Mouse (Mus musculus) stomach, postnatal 0 days (tissue): Measurements from ENCODE around the gene Abcg4. TPM values are rescaled to one million over a fixed set of nuclear protein-coding genes. Genes with fewer than 3 reads are reported as not detected.
"Not testable (repeated sequence)": the region's sequence is repeated elsewhere in the genome, so short reads cannot be mapped to it uniquely, and the experiment has no call there.

Source experiments
- ATAC-seq: fragments of 200-750 bp; cut with Nextera tagmentation; 2 replicates; pipeline ENCODE4 v1.8.0; 2017; ENCODE audit not compliant: low FRiP score, low TSS enrichment
- DNase-seq: peaks from one replicate; pipeline ENCODE4 v3.0.0-alpha.2; 2016; ENCODE audit warnings: low spot score
- H3K27ac ChIP-seq: fragments of 300-500 bp; sonication (generic); replicated peaks from 2 replicates; pipeline ENCODE4 v1.5.1; 2014; ENCODE audit warnings: mild to moderate bottlenecking, control low read depth
- H3K27me3 ChIP-seq: fragments of 300-500 bp; sonication (generic); 2 replicates; pipeline ENCODE4 v1.6.1; 2014; ENCODE audit warnings: low read length; ENCODE audit not compliant: control insufficient read depth, insufficient read depth
- H3K36me3 ChIP-seq: fragments of 300-500 bp; sonication (generic); 2 replicates; pipeline ENCODE4 v1.6.1; 2014; ENCODE audit warnings: low read length, mixed read lengths; ENCODE audit not compliant: control insufficient read depth, insufficient read depth
- H3K4me1 ChIP-seq: fragments of 300-500 bp; sonication (generic); replicated peaks from 2 replicates; pipeline ENCODE4 v1.6.1; 2014; ENCODE audit warnings: antibody characterized with exemption; ENCODE audit not compliant: control insufficient read depth, insufficient read depth
- H3K4me2 ChIP-seq: fragments of 300-500 bp; sonication (generic); replicated peaks from 2 replicates; pipeline ENCODE4 v1.6.1; 2014; ENCODE audit warnings: low read depth, mild to moderate bottlenecking, control low read depth, moderate library complexity
- H3K4me3 ChIP-seq: fragments of 300-500 bp; sonication (generic); 2 replicates; pipeline ENCODE4 v1.5.1; 2014; ENCODE audit warnings: low read depth, low read length, control low read depth
- H3K9ac ChIP-seq: fragments of 300-500 bp; sonication (generic); 2 replicates; pipeline ENCODE4 v1.6.1; 2014; ENCODE audit warnings: mild to moderate bottlenecking, low read length, control low read depth, mixed read lengths
- H3K9me3 ChIP-seq: fragments of 300-500 bp; sonication (generic); 2 replicates; pipeline ENCODE4 v1.6.1; 2016; ENCODE audit warnings: low read length; ENCODE audit not compliant: control insufficient read depth
- CTCF ChIP-seq: IDR thresholded peaks from 2 replicates; pipeline ENCODE4 v1.5.1; 2016; ENCODE audit warnings: antibody characterized with exemption, low read depth, mild to moderate bottlenecking, moderate library complexity
- EP300 ChIP-seq: optimal IDR thresholded peaks from 2 replicates; pipeline ENCODE3; 2016; ENCODE audit warnings: antibody characterized with exemption
- WGBS: fragments of 180-500 bp; shearing (Covaris S2); extraction: QIAGEN DNeasy Blood & Tissue Kit; methylation state at CpG from one replicate; pipeline ENCODE4 v1.1.7; 2014; 5-methylcytosine and 5-hydroxymethylcytosine counted together
- polyA plus RNA-seq: library from polyadenylated mRNA; unstranded; fragments of >200 nt; fragmentation: Nextera tagmentation; extraction: Ambion mirVana; gene quantifications from 2 replicates; pipeline ENCODE4 v1.2.1, GENCODE M21; 2015

Abcg4 gene
- polyA plus RNA-seq, 1 experiment from 2014 or later = 1.4 TPM

- H3K27me3 ChIP-seq = not testable (repeated sequence)
- 71% methylated on average over 4 of the region's 4 CpGs for WGBS
Measured at GRCm38 (mm10) chr9:44323656-44324055, 35.2 kb upstream of the Abcg4 start.

DNA sequence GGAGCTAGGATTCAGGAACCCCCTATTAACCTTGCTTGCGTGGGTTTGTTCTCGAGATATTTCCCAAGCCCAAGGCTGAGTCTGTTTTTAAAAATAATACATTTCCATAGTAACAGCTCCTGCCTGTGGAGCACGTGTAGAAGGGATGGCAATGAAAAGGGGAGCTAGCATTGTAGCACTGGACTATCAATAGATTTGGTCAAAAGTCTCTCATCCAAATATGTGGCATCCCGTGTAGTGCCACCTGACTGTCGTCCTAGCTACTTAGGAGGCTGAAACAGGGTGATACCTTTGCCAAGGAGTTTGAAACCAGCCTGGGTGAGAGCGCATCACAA is 32.4 kb upstream of the Abcg4 start:
- peak; percentile 38 for ATAC-seq
- Histone ChIP-seq H3K4me2 (peak overlapping the region; percentile 97), H3K36me3 (peaks cover 9% of the 10 kb centered on the region; the same call in 1 of the 2 replicates), H3K4me1 (no peaks in the 10 kb centered on the region; the same call in none of the 2 replicates), H3K9ac (peak overlapping the region; percentile 56), H3K9me3 (no peaks in the 10 kb centered on the region), H3K27me3 (no peaks in the 10 kb centered on the region), H3K4me3 (peak overlapping the region; percentile 92), H3K27ac (peak overlapping the region; percentile 84)
- TF ChIP-seq EP300 = no peak
- TF ChIP-seq CTCF = no peak
- no peak for DNase-seq
- 12% methylated on average over 6 of the region's 6 CpGs for WGBS

More at GRCm38 (mm10) chr9:44323656-44324055, 35.2 kb upstream of the Abcg4 start:
- not testable (repeated sequence) for H3K9ac ChIP-seq, H3K4me2 ChIP-seq, H3K4me3 ChIP-seq, H3K4me1 ChIP-seq, DNase-seq, H3K36me3 ChIP-seq, H3K9me3 ChIP-seq, H3K27ac ChIP-seq, ATAC-seq
- TF ChIP-seq CTCF = peak; percentile 43

- TF ChIP-seq CTCF (no peak), EP300 (no peak)
- Histone ChIP-seq H3K36me3 (peaks cover 15% of the 10 kb centered on the region; the same call in 1 of the 2 replicates), H3K4me1 (no peaks in the 10 kb centered on the region; the same call in none of the 2 replicates), H3K9me3 (no peaks in the 10 kb centered on the region), H3K4me2 (peak within 1 kb of the TSS; percentile 97), H3K4me3 (peak within 1 kb of the TSS; percentile 92), H3K27me3 (no peaks in the 10 kb centered on the region), H3K9ac (peak within 1 kb of the TSS; percentile 86), H3K27ac (peak within 1 kb of the TSS; percentile 84)
- ATAC-seq (peak; percentile 99), DNase-seq (peak; percentile 96)
- under 1% methylated on average over 67 of the region's 67 CpGs for WGBS
Measured at GRCm38 (mm10) chr9:44319887-44320798, 31.7 kb upstream of the Abcg4 start, which contains the start of gene C2cd2l. C2cd2l (minus strand) TSS chr9:44320285.

DNA sequence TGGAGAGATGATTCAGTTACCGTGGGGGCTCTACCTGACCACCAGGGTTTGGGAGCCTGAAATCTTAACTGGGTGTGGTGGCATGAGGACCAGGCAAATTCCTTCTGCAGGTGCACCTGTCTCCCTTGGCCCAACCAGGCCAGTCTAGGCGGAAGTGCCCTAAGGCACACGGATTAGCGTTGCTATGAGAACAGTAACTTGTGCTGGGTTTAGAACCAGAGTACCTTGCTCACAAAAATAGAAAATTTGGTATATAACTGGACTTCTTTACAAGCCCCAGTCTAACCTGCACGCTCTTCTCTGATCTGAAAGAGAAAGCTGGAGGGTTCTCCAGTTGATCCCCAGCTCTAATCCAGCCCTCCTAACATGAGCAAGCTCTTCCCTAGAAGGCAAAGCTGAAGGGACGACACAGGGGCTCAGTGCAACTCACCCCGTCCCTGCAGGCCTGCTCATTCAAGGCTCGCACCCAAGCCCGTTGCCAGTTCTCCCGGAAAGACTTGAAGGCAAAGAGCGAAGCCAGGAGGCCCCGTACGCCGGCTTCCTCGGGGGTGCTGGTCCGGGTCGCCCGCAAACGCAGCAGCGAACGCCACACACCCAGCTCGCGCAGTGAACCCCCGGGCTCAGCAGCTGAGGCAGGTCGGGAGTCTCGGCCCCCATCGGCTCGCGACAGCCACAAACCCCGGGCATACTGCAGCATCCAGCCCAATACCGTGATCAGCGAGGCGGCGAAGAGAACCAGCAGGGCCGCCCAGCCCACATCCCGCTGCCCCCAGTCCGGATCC is 30.9 kb upstream of the Abcg4 start:
- ATAC-seq = no peak
- Histone ChIP-seq H3K4me1 (no peaks in the 10 kb centered on the region; the same call in none of the 2 replicates), H3K36me3 (peaks cover 22% of the 10 kb centered on the region), H3K9me3 (no peaks in the 10 kb centered on the region), H3K4me3 (peak overlapping the region; percentile 92), H3K4me2 (peak overlapping the region; percentile 97), H3K9ac (peak overlapping the region; percentile 86), H3K27ac (peak overlapping the region; percentile 79), H3K27me3 (no peaks in the 10 kb centered on the region)
- peak; percentile 47 for DNase-seq
- WGBS = 2% methylated on average over 37 of the region's 37 CpGs
- no peak for TF ChIP-seq EP300
- TF ChIP-seq CTCF = no peak

- ATAC-seq (no peak), DNase-seq (no peak)
- Histone ChIP-seq H3K9ac (no peak overlapping the region), H3K4me1 (no peaks in the 10 kb centered on the region; the same call in none of the 2 replicates), H3K27me3 (no peaks in the 10 kb centered on the region), H3K4me2 (peak overlapping the region; percentile 97), H3K36me3 (peaks cover 22% of the 10 kb centered on the region), H3K27ac (no peak overlapping the region), H3K4me3 (peak overlapping the region; percentile 92), H3K9me3 (no peaks in the 10 kb centered on the region)
- no peak for TF ChIP-seq CTCF
- TF ChIP-seq EP300 = no peak
- 32% methylated on average over 3 of the region's 3 CpGs for WGBS
Measured at GRCm38 (mm10) chr9:44318826-44319095, 30.3 kb upstream of the Abcg4 start.
